Mouse (Mus musculus): ENCODE measurements around the gene Abcg4.

DNA sequence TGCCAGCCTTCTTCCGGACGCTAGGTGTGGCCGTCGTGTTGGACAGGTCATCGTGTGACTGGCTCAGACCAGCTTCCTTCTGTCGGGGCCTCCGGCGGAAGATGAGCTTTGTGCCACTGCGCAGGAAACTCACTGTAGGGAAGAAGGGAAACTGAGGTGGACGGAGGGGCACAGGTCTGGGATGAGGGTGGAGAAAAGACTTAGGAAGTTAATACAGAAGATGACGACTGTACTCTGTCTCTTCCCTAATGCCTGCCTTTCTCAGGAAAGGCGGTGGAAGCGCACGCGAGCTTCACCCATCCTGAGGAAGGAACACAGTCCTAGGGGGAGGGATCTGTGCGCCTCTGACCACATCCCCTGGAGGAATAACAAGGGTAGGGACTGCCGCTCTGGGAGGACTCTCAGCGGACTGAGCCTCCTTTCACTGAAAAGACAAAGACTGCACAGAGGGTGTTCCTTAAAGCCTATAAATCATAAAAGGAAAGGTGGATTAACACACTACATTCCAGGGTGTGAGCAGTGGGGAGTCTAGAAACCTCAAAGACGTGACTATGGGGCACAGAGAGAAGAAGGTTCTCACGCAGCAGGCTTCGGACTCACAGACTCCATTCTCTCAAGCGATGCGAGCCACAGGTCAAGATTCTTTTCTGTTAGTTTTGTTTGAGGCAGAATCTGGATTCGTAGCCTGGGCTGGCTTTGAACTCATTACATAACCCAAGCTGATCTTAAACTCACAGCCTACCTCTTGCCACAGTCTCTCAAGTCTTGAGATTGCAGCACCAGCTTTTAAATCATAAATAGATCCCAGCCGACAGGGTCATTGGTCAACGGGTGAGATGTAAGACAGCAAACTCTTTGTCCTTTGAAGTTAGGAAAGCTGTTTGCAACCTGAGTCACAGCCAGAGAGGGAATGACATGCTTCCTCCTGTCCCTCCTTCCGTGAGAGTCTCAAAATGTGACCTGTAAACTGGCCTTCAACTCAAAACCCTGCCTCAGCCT, 23.0 kb upstream of the Abcg4 start:
- TF ChIP-seq CTCF (IDR thresholded peaks at IDR 0.05 in 2 of 3, conservative IDR thresholded peaks at IDR 0.05 in 1 of 3; ENCODE audit: control insufficient read depth in 1 of 3, insufficient read depth in 1 of 3, low read depth in 2 of 3, low read length in 3 of 3, poor library complexity in 1 of 3, severe bottlenecking in 1 of 3) (no peak), NELFE (IDR thresholded peaks at IDR 0.05; ENCODE audit: low read depth, low read length) (no peak), TCF12 (IDR thresholded peaks at IDR 0.05; ENCODE audit: low read depth, low read length) (no peak), E2F4 (IDR thresholded peaks at IDR 0.05; ENCODE audit: borderline replicate concordance, low read depth, low read length) (no peak)

Data from MEL (cell line).